Mouse (Mus musculus): Measurements from ENCODE around the gene Phyh. TPM values are rescaled to one million over a fixed set of nuclear protein-coding genes. Genes with fewer than 3 reads are reported as not detected.

Gene Phyh
- polyA plus RNA-seq (2014; fragmentation: Nextera tagmentation; extraction: Ambion mirVana) = 212 and 215 TPM in 2 replicates

DNA sequence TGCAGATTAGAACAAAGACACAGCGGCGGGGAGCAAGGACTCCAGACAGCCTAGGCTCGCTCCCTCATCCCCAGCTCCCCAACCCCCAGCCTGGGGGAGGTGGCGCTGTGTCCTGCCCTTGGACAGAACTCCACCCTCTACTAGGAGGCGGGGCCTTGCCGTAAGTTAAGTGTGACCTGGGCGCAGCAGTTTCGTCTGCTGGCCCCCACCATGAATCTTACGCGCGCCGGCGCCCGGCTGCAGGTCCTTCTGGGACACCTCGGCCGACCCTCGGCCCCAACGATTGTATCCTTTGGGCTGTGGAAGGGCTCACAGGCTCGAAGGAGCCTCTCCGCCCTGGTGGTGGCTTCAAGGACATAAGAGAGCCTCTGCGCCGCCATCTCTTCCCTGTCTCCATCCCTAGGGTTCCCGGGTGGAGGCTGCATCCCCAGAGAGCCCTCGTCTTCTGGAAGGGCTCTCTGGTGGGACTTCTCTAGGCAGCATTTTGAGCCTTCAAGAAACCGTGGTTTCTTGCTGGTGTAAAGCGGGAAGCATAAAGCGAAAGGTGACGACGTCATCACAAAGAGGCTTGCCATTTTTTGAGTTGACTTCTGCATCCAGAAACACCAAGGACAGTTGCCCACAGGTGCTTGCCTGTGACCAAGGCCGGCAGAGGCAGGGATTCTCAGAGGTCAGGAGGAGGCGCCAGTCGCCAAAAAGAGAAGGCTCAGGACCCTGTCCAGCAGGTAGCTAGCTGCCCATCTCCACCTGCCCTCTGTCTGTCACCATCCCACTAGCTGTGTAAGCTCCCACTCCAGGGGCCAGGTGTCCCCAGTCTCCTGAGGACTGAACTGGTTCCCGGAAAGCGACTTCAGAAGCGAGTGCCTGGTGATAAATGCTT, at the start of gene Phyh:
Gene Phyh (plus strand): TSS at position 160 of the 880 bp plus-strand sequence.
- H3K27me3 ChIP-seq (ENCODE audit: control insufficient read depth, insufficient read depth, low read length) = no peaks in the 10 kb centered on the region
- H3K4me2 ChIP-seq (ENCODE audit: low read length) = peak within 1 kb of the TSS; percentile 86
- H3K4me1 ChIP-seq (ENCODE audit: control insufficient read depth in 2 of 2, insufficient read depth in 2 of 2, low read length in 2 of 2) = peaks cover 7 to 13% of the 10 kb centered on the region in 2 experiments
- H3K36me3 ChIP-seq (ENCODE audit: control insufficient read depth, insufficient read depth, low read length) = peaks cover 2% of the 10 kb centered on the region; the same call in 1 of the 2 replicates
- H3K9ac ChIP-seq (ENCODE audit: low read length) = peak within 1 kb of the TSS; percentile 87
- H3K4me3 ChIP-seq (ENCODE audit: control insufficient read depth in 1 of 2, insufficient read depth in 1 of 2, low read depth in 1 of 2, low read length in 2 of 2) = peak within 1 kb of the TSS; percentile 73 to 82
- peak; percentile 94 for ATAC-seq (ENCODE audit: insufficient number of reproducible peaks, insufficient read depth, low FRiP score, low read depth)
- WGBS = 5% methylated on average over 35 of the region's 35 CpGs
- H3K27ac ChIP-seq (replicated peaks in 1 of 2; ENCODE audit: control insufficient read depth in 1 of 2, insufficient read depth in 1 of 2, low read depth in 2 of 2, low read length in 2 of 2) = peak within 1 kb of the TSS; percentile 82 to 85
- no peaks in the 10 kb centered on the region for H3K9me3 ChIP-seq (ENCODE audit: control insufficient read depth, low read length)

- Histone ChIP-seq H3K4me2 (ENCODE audit: low read length) (no peak overlapping the region), H3K9ac (ENCODE audit: low read length) (no peak overlapping the region), H3K27me3 (ENCODE audit: control insufficient read depth, insufficient read depth, low read length) (no peaks in the 10 kb centered on the region), H3K36me3 (ENCODE audit: control insufficient read depth, insufficient read depth, low read length) (no peaks in the 10 kb centered on the region), H3K4me3 (ENCODE audit: control insufficient read depth in 1 of 2, insufficient read depth in 1 of 2, low read depth in 1 of 2, low read length in 2 of 2) (no peak overlapping the region), H3K4me1 (ENCODE audit: control insufficient read depth in 2 of 2, insufficient read depth in 2 of 2, low read length in 2 of 2) (no peaks in the 10 kb centered on the region), H3K27ac (replicated peaks in 1 of 2; ENCODE audit: control insufficient read depth in 1 of 2, insufficient read depth in 1 of 2, low read depth in 2 of 2, low read length in 2 of 2) (no peak overlapping the region), H3K9me3 (ENCODE audit: control insufficient read depth, low read length) (no peaks in the 10 kb centered on the region)
- WGBS = 66% methylated on average over 9 of the region's 9 CpGs
- ATAC-seq (ENCODE audit: insufficient number of reproducible peaks, insufficient read depth, low FRiP score, low read depth) = no peak
These were observed 46.1 kb upstream of the Phyh start for GRCm38 (mm10) chr2:4872740-4873139.

DNA sequence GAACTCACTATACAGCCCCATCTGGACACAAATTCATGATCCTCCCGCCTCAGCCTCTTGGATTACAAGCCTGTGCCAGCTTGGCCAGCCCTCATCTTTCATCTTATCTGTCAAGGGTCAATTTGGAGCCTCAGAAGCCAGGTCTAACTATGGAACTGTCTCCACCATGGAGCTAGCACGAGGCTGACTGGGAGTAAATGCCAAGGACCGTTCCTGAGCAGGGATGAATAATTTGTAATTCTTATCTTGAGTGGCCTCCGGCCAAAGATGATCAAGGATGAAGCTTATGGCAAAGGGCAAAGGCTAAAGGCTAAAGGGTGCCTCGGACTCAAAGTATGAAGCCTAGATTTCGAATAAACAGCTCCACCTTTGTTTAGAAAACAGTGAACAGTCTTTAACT, 45.5 kb upstream of the Phyh start:
- Histone ChIP-seq H3K4me2 (ENCODE audit: low read length) (no peak overlapping the region), H3K27ac (replicated peaks in 1 of 2; ENCODE audit: control insufficient read depth in 1 of 2, insufficient read depth in 1 of 2, low read depth in 2 of 2, low read length in 2 of 2) (no peak overlapping the region), H3K27me3 (ENCODE audit: control insufficient read depth, insufficient read depth, low read length) (no peaks in the 10 kb centered on the region), H3K4me1 (ENCODE audit: control insufficient read depth in 2 of 2, insufficient read depth in 2 of 2, low read length in 2 of 2) (no peaks in the 10 kb centered on the region), H3K4me3 (ENCODE audit: control insufficient read depth in 1 of 2, insufficient read depth in 1 of 2, low read depth in 1 of 2, low read length in 2 of 2) (no peak overlapping the region), H3K9ac (ENCODE audit: low read length) (no peak overlapping the region), H3K9me3 (ENCODE audit: control insufficient read depth, low read length) (no peaks in the 10 kb centered on the region), H3K36me3 (ENCODE audit: control insufficient read depth, insufficient read depth, low read length) (no peaks in the 10 kb centered on the region)
- ATAC-seq (ENCODE audit: insufficient number of reproducible peaks, insufficient read depth, low FRiP score, low read depth) = no peak
- 58% methylated on average over 6 of the region's 6 CpGs for WGBS

DNA sequence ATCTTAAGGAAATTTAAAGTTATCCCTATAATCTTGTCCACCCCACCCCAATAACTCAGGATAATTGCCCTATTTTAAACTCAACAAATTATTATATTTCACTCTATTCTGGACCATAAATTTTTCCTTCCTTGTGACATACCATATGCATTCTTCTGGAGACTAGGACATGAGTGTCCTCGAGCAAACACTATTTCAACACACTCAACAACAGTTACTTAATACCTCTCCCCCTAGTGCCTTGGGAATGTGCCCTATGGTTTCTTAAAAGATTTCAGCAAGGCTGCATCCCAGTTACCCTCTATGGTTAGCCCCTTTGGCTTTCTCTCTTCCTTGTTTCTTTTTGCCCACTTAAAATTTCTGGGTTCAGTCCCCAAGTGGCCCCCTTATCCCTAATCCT, 43.7 kb upstream of the Phyh start:
- ATAC-seq (ENCODE audit: insufficient number of reproducible peaks, insufficient read depth, low FRiP score, low read depth) = no peak

DNA sequence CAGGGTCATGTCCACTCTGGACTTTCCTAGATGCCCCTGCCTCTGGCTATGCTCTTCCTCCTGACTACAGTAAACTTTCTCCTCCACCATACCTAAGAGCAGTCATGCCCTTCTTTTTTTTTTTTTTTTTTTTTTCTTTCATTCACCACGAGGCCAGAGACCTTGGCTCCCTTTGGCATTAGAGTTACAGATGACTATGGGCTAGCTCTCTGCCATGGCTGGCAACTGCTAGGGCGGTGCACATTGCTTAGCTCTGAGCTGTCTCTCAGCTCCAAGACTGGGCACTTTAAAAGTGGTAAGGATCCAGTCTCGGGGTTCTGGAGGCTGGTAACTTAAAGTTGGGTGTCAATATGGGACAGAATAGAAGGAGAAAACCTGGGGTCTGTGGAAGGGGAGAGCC, 42.7 kb upstream of the Phyh start:
- no peaks in the 10 kb centered on the region for H3K36me3 ChIP-seq (ENCODE audit: control insufficient read depth, insufficient read depth, low read length)
- 71% methylated on average over 3 of the region's 3 CpGs for WGBS
- no peak overlapping the region for H3K4me3 ChIP-seq (ENCODE audit: control insufficient read depth in 1 of 2, insufficient read depth in 1 of 2, low read depth in 1 of 2, low read length in 2 of 2)
- no peaks in the 10 kb centered on the region for H3K27me3 ChIP-seq (ENCODE audit: control insufficient read depth, insufficient read depth, low read length)
- H3K4me2 ChIP-seq (ENCODE audit: low read length) = no peak overlapping the region
- H3K9ac ChIP-seq (ENCODE audit: low read length) = no peak overlapping the region
- no peak overlapping the region for H3K27ac ChIP-seq (replicated peaks in 1 of 2; ENCODE audit: control insufficient read depth in 1 of 2, insufficient read depth in 1 of 2, low read depth in 2 of 2, low read length in 2 of 2)
- peaks cover 3 to 4% of the 10 kb centered on the region in 2 experiments; a peak in 2 of 4 replicates for H3K4me1 ChIP-seq (ENCODE audit: control insufficient read depth in 2 of 2, insufficient read depth in 2 of 2, low read length in 2 of 2)
- no peak for ATAC-seq (ENCODE audit: insufficient number of reproducible peaks, insufficient read depth, low FRiP score, low read depth)
- no peaks in the 10 kb centered on the region for H3K9me3 ChIP-seq (ENCODE audit: control insufficient read depth, low read length)

More for the DNA sequence above, 43.7 kb upstream of the Phyh start:
- H3K9me3 ChIP-seq (ENCODE audit: control insufficient read depth, low read length) = no peaks in the 10 kb centered on the region
- no peaks in the 10 kb centered on the region for H3K27me3 ChIP-seq (ENCODE audit: control insufficient read depth, insufficient read depth, low read length)
- no peak overlapping the region for H3K27ac ChIP-seq (replicated peaks in 1 of 2; ENCODE audit: control insufficient read depth in 1 of 2, insufficient read depth in 1 of 2, low read depth in 2 of 2, low read length in 2 of 2)
- H3K4me1 ChIP-seq (ENCODE audit: control insufficient read depth in 2 of 2, insufficient read depth in 2 of 2, low read length in 2 of 2) = no peaks in the 10 kb centered on the region
- H3K4me3 ChIP-seq (ENCODE audit: control insufficient read depth in 1 of 2, insufficient read depth in 1 of 2, low read depth in 1 of 2, low read length in 2 of 2) = no peak overlapping the region
- no peak overlapping the region for H3K9ac ChIP-seq (ENCODE audit: low read length)
- H3K4me2 ChIP-seq (ENCODE audit: low read length) = no peak overlapping the region
- WGBS = 32% methylated on average over 1 of the region's 1 CpGs
- no peaks in the 10 kb centered on the region for H3K36me3 ChIP-seq (ENCODE audit: control insufficient read depth, insufficient read depth, low read length)

- no peaks in the 10 kb centered on the region for H3K9me3 ChIP-seq (ENCODE audit: control insufficient read depth, low read length)
- H3K36me3 ChIP-seq (ENCODE audit: control insufficient read depth, insufficient read depth, low read length) = peaks cover 15% of the 10 kb centered on the region
- H3K27me3 ChIP-seq (ENCODE audit: control insufficient read depth, insufficient read depth, low read length) = no peaks in the 10 kb centered on the region
- H3K4me3 ChIP-seq (ENCODE audit: control insufficient read depth in 1 of 2, insufficient read depth in 1 of 2, low read depth in 1 of 2, low read length in 2 of 2) = peak overlapping the region; percentile 99 to 100
- H3K9ac ChIP-seq (ENCODE audit: low read length) = peak overlapping the region; percentile 95
- H3K4me1 ChIP-seq (ENCODE audit: control insufficient read depth in 2 of 2, insufficient read depth in 2 of 2, low read length in 2 of 2) = peaks cover 5 to 15% of the 10 kb centered on the region in 2 experiments
- peak overlapping the region; percentile 88 for H3K4me2 ChIP-seq (ENCODE audit: low read length)
- H3K27ac ChIP-seq (replicated peaks in 1 of 2; ENCODE audit: control insufficient read depth in 1 of 2, insufficient read depth in 1 of 2, low read depth in 2 of 2, low read length in 2 of 2) = peak overlapping the region; percentile 91 to 97
- no peak for ATAC-seq (ENCODE audit: insufficient number of reproducible peaks, insufficient read depth, low FRiP score, low read depth)
- WGBS = 2% methylated on average over 20 of the region's 20 CpGs
These were observed 38.0 kb upstream of the Phyh start for GRCm38 (mm10) chr2:4880737-4881349.

- peak; percentile 76 for ATAC-seq (ENCODE audit: insufficient number of reproducible peaks, insufficient read depth, low FRiP score, low read depth)
- H3K36me3 ChIP-seq (ENCODE audit: control insufficient read depth, insufficient read depth, low read length) = peaks cover 22% of the 10 kb centered on the region
- no peaks in the 10 kb centered on the region for H3K27me3 ChIP-seq (ENCODE audit: control insufficient read depth, insufficient read depth, low read length)
- under 1% methylated on average over 97 of the region's 115 CpGs for WGBS
- H3K4me3 ChIP-seq (ENCODE audit: control insufficient read depth in 1 of 2, insufficient read depth in 1 of 2, low read depth in 1 of 2, low read length in 2 of 2) = peak within 1 kb of the TSS; percentile 99 to 100
- H3K4me1 ChIP-seq (ENCODE audit: control insufficient read depth in 2 of 2, insufficient read depth in 2 of 2, low read length in 2 of 2) = peaks cover 5 to 15% of the 10 kb centered on the region in 2 experiments
- peak within 1 kb of the TSS; percentile 91 to 97 for H3K27ac ChIP-seq (replicated peaks in 1 of 2; ENCODE audit: control insufficient read depth in 1 of 2, insufficient read depth in 1 of 2, low read depth in 2 of 2, low read length in 2 of 2)
- no peaks in the 10 kb centered on the region for H3K9me3 ChIP-seq (ENCODE audit: control insufficient read depth, low read length)
- H3K9ac ChIP-seq (ENCODE audit: low read length) = peak within 1 kb of the TSS; percentile 95
- peak within 1 kb of the TSS; percentile 88 for H3K4me2 ChIP-seq (ENCODE audit: low read length)
These were observed 37.2 kb upstream of the Phyh start, which contains the start of gene Sephs1 for GRCm38 (mm10) chr2:4881350-4882248. Gene Sephs1 (plus strand): TSS chr2:4881564.
